Mouse (Mus musculus) heart, postnatal 4 days (tissue): ENCODE measurements at regions not wholly inside any gene's neighbourhood (a gene's known extent, or its start where the extent isn't known, plus 50 kb on each side); places are given as distances from the start of the nearest gene placed in this dataset.

Source experiments
- DNase-seq: peaks from one replicate; pipeline ENCODE4 v3.0.0; 2021

- no peak for DNase-seq
Measured at GRCm38 (mm10) chr5:103374162-103374561, 50.8 kb upstream of the Ptpn13 start.

DNA sequence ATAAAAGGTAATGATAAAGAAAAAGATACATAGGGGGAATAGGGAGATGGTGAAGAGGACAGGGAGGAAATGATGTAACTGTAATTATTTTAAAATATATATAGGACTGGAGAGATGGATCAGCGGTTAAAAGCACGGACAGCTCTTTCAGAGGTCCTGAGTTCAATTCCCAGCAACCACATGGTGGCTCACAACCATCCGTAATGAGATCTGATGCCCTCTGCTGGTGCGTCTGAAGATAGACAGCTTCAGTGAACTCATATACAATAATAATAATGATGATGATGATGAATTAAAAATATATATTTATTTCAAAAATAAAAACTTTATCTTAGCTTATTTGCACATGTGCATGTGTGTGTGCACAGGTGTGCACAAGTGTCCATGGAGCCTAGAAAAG is 51.9 kb upstream of the Ptpn13 start:
- no peak for DNase-seq

- DNase-seq, result no peak
Measured at GRCm38 (mm10) chr5:103370456-103370855, 54.5 kb upstream of the Ptpn13 start.

DNA sequence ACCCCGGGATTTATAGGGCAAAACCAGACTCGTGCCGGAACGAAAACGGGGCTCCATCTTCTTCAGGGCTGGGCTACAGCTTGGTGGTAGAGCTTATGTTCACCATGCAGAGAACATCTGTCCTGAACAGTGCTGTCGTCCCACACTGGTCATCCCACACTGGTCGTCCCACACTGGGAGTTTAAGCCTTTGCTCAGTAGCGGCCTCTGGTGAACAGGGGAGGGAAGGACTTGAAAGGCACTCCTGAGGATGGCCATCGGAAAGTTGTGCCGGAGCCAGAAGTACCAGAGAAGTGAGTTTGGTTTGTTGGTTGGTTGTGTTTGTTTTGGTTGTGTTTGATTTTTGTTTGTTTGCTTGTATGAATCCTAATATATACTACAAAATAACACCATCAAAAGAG is 56.0 kb upstream of the Ptpn13 start:
- DNase-seq, result peak; percentile 17

DNA sequence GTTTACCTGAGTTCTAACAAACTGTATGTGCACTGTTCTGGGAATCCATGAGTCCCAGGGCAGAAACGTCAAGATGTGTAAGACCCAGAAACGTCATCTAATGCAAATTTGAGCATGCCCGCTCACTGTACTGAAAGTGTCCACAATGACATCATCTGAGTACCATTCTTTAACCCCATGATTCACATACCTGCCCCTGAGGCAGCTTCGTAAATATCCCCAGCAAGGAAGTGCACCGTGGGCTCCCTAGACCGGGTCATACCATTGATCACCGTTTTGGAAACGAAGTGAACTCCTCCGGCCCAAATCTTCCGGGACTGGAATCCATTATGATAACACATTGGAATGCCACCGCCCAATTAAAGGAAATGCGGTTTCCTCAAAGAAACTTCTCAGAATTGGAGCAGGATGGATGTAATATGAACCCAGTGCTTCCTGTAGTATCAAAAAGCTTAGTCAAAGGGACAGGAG is 57.8 kb upstream of the Ptpn13 start:
- no peak for DNase-seq

- DNase-seq, result no peak
Measured at GRCm38 (mm10) chr5:103365700-103366448, 59.1 kb upstream of the Ptpn13 start.

DNA sequence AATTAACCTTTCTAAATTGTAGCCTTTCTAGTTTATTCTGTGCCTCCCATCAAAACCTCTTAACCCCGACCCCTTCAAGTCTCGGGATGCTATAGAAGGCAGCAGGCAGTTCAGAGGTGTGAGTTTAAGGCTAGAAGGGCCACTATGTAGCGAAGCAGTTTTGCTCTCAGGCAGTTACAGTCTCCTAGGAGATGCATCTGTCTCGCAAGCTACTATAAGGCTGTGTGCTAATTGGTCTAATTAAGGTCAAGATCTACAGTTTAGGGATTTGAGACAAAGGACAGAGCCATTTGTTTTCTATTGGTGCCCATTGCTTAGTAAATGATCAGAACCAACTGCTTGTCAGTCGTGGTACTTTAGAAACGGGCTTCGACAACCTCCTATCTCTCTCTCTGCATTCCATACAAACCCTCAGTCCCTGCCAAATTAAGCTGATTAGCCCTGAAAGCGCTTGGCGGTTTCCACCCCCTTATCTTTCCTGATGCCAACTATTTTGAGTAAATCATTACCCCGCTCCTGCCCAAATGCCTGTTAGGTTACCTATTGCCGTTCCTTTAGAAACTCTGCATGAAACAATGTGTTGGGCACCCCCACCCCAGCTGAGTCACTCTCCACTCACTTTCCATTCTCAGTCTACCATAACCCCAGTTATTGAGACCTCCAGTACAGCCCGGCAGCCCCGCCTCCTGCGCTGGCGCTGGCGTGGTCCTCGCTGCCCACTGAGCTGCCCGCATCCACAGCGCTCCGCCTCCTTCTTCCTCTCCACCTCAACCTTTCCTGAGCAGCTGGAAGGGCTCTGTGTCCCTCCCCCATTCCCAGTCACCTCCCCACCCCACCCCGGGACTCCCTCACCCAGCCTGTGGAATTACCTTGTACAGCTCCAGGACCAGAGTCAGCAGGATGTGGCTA is 59.9 kb upstream of the Ptpn13 start:
- DNase-seq, result peak; percentile 22

DNA sequence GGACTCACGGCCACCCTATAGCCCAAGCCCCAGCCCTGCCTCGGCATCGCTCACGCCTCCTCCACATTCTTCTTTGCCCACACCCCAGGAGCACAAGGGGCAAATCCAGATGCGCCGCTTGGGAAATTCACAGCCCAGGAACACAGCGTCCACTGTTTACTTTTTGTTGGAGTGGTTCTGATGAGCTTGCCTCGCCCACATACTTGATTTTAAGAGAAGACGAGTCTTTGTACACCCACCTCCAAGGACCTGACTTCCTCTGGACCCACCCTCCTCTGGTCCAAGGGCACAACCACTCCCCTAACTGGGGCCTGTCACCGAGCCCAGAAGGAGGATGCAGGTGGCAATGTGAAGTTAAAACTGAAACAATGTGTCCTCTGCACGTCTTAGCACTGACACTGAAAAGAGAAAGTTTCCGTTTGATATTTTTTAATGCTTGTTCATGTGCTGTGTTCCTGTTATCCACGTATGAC is 64.2 kb upstream of the Ptpn13 start:
- no peak for DNase-seq

- no peak for DNase-seq
Measured at GRCm38 (mm10) chr5:103360360-103360759, 64.6 kb upstream of the Ptpn13 start.

- DNase-seq, result no peak
Measured at GRCm38 (mm10) chr5:103357558-103357957, 67.4 kb upstream of the Ptpn13 start.

GRCm38 (mm10) chr5:103356500-103356899 is 68.5 kb upstream of the Ptpn13 start:
- peak; percentile 25 for DNase-seq

- DNase-seq, result peak; percentile 70
Measured at GRCm38 (mm10) chr5:103355372-103356300, 69.4 kb upstream of the Ptpn13 start.

DNA sequence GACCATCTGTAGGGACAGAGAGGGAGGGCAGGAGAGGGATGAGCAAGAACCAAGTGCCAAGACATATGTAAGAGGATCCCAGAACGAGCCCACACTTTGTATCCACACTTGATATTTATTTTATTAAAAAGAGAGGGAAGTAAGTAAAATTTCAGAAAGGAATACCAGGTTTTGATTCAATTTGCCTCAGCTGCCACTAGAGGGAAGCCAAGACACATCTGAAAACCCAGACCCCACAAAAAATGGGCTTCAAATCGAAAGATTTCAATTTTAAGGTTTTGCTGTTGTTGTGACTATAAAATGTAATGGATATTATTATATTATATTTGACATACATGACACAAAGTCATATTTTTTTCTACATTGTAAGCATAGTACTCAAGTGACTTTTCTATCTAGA is 81.1 kb upstream of the Ptpn13 start:
- peak; percentile 21 for DNase-seq

GRCm38 (mm10) chr5:103341456-103341855 is 83.5 kb upstream of the Ptpn13 start:
- DNase-seq, result no peak

- no peak for DNase-seq
Measured at GRCm38 (mm10) chr5:103340626-103341025, 84.4 kb upstream of the Ptpn13 start.

DNA sequence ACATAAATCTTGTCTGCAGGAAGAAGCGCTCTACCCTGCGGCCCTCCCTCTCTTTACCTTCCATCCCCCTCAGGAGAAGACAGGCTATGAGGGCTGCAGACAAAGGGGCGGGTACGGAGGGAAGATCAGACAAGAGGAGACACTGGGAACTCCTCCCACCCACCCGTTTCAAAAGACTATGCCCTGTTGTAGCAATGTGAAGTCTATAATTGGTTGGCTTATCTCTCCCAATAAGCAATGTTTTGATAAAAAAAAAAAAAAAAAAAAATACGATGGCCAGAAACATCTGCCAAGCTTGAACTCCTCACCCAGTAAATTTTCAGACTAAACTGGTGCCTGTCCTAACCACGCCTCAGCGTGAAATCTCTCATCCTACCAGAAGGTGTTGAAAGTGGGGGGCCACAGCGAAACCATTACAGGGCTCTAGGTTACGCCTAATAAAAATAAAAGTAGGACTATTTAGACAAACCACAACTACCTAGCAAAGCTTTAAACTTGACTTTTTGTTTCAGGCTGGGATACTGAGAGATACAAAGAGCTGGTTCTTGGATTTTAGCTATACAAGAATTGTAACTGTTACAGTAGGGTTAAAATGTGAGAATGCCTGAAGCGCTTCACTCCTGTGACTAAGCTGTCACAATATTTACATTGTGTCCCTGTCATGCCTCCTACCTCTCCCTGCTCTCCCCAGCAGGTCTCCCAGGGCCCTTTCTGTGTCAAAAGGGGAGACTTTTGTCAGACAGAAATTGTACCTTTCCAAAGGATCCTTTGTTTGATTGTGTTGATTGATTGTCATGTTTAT is 88.1 kb upstream of the Ptpn13 start:
- DNase-seq, result no peak

DNA sequence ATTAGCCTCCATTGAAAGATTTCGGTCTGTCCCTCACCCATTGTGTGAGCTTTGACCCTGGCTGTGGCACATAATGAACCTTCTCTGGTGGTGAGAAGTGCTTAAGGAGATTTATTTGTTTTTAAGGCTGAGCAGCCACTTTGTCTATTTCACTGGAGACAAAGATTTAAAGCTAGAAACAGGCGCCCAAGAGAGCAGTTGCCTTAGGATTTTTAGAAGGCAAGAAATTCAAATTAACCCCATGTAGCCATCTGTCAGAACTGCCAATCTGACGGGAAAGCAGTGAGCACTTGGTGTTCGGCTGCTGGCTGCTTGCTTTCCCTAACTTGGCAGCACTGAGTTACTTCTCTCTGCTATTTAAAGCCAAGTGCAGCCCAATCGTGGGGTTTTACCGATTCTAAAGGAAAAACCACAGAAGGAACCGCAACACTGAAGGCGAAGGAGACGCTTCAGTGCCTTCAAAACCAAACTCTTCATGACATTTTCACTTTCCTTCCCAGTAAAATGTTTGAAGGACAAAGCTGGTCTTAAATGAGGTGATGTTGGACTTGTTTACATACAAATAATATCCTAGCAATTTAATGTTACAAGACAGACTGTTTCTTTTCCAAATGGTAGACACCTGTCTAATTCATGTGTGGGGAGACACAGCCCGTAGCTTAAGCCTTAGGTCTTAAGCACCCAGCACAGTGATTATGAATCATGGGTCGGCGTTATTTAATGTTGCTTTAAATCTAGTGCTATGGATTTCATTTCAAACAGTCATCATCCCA is 88.9 kb upstream of the Ptpn13 start:
- DNase-seq, result no peak

GRCm38 (mm10) chr5:103326412-103326811 is 98.6 kb upstream of the Ptpn13 start:
- DNase-seq, result no peak

DNA sequence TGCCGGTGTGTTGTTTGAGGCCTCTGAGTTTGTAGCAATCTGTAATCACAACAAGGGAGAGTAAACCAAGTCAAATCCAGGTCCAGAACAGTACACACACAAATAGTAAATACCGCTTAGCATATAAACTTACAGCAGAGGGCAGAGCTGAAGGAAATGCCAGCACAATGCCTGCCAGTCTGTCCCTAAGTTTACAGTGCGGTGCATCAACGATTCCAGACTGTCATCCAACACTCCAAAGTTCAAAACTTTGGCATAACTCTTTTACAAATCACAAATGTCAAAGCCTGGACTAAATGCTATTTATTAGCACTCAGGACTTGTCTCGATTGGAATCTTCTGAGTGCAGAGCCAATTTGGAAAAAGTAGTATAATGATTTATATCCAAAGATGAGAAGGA is 104.7 kb upstream of the Ptpn13 start:
- no peak for DNase-seq

- DNase-seq, result no peak
Measured at GRCm38 (mm10) chr5:103309806-103310525, 98.8 kb upstream of the Mapk10 start.
